Mouse (Mus musculus): ENCODE measurements around the gene Espl1. TPM values are rescaled to one million over a fixed set of nuclear protein-coding genes. Genes with fewer than 3 reads are reported as not detected.

The Espl1 gene
- total RNA-seq (2022): under 1 TPM in 3 of 4 experiments, not detected in 1; 0.07 to 0.58 (median 0.21) TPM

GRCm38 (mm10) chr15:102295633-102296367 is at the start of gene Espl1:
TSS of gene Espl1 (plus strand) at chr15:102296266.
- DNase-seq (ENCODE audit: low spot score in 2 of 2): peak; percentile 85 to 89

DNA sequence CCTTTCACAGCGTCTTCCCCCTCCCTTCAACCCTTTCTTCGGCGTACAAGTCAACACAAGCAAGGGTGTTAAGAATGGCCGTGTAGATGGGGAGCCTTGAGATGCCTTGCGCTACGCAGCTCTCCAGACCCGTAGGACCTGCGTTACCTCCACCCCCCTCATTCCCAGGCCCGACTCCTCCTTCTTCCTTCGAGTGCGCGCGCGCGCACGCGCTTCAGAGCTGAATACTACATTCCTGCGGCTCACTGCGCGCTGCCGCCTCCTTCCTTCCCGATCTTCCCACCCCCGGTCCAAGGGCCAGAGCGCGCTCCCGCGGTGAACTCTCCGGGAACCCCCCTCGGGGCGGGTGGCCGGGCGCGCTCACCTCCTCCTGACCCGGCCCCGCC is 49.2 kb upstream of the Espl1 start:
- DNase-seq (ENCODE audit: low spot score in 2 of 2): peak; percentile 94 to 96

- DNase-seq (ENCODE audit: low spot score in 2 of 2): peak; percentile 56 to 62
Measured at GRCm38 (mm10) chr15:102247252-102248130, 48.6 kb upstream of the Espl1 start.

DNA sequence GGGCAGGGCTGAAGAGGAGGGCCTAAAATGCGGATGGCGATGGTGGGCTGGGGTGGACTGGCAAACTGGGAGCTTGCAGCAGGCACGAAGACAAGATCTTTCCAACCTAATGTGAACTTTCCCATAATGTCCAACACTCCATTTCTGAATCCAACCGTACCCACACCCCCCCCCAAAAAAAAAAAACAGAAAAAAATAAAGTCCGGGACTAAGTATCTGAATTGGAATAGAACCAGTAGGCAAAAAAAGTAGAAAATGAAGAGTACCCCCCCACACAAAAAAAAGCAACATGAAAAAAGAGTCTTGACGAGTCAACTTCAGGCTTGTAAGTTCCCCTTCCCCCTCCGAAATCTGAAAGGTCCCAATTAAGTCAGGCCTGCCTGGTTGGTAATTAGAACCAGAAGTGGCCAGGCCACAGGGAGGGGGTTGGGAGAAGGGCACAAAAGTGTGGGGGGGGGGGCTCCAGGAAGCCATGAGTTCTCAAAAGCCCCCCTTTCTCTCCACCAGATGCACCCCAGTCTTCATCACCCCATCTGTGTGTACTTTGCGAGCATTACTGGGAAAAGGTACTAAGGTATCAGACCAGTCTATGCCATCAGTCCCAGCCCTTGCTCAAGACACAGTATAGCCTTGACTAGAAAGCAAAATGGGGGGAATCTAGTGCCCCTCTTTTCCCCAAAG is 47.8 kb upstream of the Espl1 start:
- no peak for DNase-seq (ENCODE audit: low spot score in 2 of 2)

GRCm38 (mm10) chr15:102248812-102249191 is 47.3 kb upstream of the Espl1 start:
- DNase-seq (ENCODE audit: low spot score in 2 of 2): no peak

- no peak for DNase-seq (ENCODE audit: low spot score in 2 of 2)
Measured at GRCm38 (mm10) chr15:102249251-102249691, 46.8 kb upstream of the Espl1 start.

DNA sequence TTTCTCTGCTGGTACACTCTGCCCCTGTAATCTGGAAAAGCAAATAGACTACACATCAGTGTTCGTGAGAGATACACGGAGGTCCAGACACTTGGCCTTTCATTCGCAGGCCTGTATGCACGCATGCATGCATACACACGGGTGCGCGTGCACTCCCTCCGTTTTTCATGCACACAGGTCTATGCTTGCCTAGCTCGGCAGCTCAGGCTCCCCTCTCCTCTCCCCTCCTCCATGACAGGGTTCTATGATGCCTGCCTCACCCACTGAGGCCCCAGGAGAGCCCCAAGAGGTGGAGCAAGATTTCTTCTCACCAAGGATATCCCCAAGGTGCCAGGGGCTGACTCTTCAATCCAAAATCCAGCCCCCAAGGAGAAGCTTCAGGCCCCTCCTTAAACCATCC is 46.1 kb upstream of the Espl1 start:
- DNase-seq (ENCODE audit: low spot score in 2 of 2): no peak

- DNase-seq (ENCODE audit: low spot score in 2 of 2): no peak
Measured at GRCm38 (mm10) chr15:102250521-102250920, 45.5 kb upstream of the Espl1 start.

DNA sequence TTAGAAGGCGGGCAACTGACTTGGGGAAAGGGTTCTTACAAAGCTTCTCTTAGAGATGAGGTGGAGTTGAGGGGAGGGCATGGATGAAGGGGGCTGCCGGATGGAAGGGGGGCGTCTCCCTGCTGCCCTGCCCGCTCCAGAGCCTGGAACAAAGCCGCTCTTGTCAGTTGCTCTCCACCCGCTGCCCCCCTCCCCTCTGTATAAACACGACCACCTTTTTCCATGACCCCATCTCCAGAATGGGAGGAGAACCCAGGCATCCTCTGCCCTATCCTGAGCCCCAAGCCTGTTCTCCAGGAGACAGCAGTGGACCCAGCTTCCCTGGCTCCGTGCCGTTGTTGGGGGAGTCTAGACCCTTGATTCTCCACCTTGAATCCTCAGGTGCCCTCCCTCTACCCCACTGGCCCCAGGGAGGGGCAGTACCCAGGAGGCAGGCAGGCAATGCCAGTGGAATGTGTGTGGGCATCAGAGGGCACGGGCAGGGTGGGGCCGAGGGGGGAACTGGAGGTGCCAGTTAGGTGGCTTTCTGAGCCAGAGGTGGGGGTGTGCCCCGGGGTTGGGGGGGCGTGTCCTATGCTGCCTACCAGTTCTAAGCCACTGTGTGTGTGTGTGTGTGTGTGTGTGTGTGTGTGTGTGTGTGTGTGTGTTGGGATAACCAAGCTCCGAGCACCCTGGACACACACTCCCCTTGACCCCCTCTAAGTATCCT is 40.4 kb upstream of the Espl1 start:
- no peak for DNase-seq (ENCODE audit: low spot score in 2 of 2)

DNA sequence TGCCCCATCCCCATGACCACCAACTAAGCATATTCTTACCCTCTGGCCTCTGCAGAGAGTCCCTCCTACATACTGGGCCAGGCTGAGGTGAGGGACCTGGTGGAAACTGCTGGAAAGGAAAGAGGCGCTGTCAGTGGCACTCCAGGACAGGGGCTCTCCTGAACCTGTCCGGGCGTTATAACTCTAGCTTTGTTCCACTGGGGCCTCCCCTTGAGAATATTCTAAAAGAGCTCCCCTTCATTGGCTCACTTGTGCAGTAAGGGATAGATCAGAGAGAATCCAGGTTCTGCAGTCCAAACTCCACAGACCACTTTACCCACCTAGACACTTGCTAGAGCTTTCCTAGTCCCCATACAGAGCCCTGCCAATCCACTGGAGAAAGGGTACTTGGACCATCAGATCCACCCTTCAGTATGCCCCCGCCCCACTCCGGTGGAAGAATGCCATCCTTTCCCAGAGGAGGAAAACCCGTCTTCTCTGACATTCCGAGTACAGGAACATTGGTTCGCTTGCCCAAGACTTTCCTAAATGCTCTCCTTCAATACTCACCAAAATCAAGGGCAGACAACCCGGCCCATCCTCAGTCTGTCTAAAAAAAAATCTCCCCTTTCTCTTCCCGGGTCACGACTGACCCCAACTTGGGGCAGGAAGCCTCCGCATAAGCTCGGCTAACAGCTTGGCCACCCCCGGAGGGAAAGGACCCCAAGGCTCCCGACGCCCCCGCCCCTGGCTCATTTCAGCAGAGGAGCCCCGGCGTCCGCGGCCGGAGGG is 39.5 kb upstream of the Espl1 start:
- DNase-seq (ENCODE audit: low spot score in 2 of 2): no peak

GRCm38 (mm10) chr15:102257202-102258075 is 38.6 kb upstream of the Espl1 start, which contains the start of gene Rarg:
TSS of gene Rarg (minus strand) at chr15:102257517.
- no peak for DNase-seq (ENCODE audit: low spot score in 2 of 2)

DNA sequence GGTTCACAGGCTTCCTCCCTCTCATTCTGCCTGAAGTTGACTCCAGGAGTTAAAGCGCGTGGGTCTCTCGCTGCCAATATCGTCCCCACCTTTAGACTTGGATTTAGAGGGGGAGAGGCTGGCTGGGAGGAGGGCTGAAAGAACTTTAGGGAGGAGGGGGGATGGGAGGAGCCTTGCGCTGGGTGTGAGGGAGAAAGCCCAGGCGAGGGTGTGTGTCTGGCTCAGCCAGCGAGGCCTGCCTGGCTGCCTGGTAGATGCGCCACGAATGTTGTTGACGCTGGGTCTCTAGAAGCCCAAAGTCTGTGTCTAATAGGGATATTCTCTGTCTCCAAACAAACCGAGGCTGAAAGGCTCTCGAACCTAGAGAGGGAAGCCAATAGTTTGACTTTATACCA is 38.0 kb upstream of the Espl1 start:
- peak in 1 of 2 experiments; percentile 59 for DNase-seq (ENCODE audit: low spot score in 2 of 2)

DNA sequence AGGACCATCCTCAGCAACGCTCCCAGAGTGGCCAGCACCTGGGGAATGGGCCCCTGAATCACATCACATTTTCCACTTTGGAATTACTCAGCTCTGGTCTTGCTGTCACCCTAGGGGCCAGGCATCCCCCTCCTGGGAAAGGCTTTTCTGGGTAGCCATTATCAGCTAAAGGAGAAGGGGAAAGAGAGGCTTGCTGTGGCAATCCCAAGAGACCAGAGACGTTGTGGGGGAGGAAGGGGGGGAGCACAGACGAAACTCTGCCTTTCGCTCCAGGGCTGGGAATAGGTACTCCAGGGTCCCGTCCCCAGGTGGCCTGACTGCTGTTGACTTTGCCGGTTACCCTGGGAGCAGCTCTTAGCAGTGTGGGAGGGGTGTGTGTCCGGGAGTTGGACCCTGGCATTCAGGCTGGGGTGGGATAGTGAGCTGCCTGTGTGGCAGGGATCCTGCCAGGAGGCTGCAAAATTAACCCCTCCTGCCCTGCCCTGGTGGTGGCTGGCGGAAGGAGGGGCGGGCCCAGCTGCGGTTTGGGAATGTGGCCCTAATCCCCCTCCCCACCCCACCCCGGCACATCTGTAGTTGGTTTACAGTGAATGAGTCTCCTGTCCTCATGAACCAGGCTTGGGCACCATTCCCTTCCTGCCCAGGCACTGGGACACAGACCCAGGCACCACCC is 37.3 kb upstream of the Espl1 start:
- DNase-seq (ENCODE audit: low spot score in 2 of 2): no peak

- DNase-seq (ENCODE audit: low spot score in 2 of 2): no peak
Measured at GRCm38 (mm10) chr15:102262582-102262981, 33.5 kb upstream of the Espl1 start.

- DNase-seq (ENCODE audit: low spot score in 2 of 2): no peak
Measured at GRCm38 (mm10) chr15:102263037-102263436, 33.0 kb upstream of the Espl1 start.

- no peak for DNase-seq (ENCODE audit: low spot score in 2 of 2)
Measured at GRCm38 (mm10) chr15:102265548-102265947, 30.5 kb upstream of the Espl1 start.

- no peak for DNase-seq (ENCODE audit: low spot score in 2 of 2)
Measured at GRCm38 (mm10) chr15:102270274-102270960, 25.6 kb upstream of the Espl1 start, which contains the start of gene Gm9918. TSS of gene Gm9918 (plus strand) at chr15:102270563.

- DNase-seq (ENCODE audit: low spot score in 2 of 2): no peak
Measured at GRCm38 (mm10) chr15:102271441-102271840, 24.6 kb upstream of the Espl1 start.
